In genomic region chr3:100703847-100704644, GRCm38 (mm10) we compare ENCODE assay signal across 12 mouse cellular contexts. TPM values are rescaled to one million over a fixed set of nuclear protein-coding genes. Genes with fewer than 3 reads are reported as not detected.
A peak's percentile ranks its signal among the peaks of the same experiment; 100 is the strongest.
DNase-seq lines count a peak whose midpoint lies in the region; ATAC-seq and TF ChIP-seq lines count a peak whose summit lies in the region.
"Had no signal": no experiment of that assay in that cellular context is flagged by ENCODE, and none has a peak within 500 bp of the region (broad histone marks: within the 10 kb centered on the region; RNA-seq: fewer than 3 reads in every experiment).

No protein-coding gene starts in this region.

- TF ChIP-seq POLR2A in cortical plate, adult 2 months (IDR thresholded peaks at IDR 0.05; ENCODE audit: extremely low read depth, insufficient read depth, low read length): no peak

- H3K4me3 ChIP-seq in midbrain, embryonic 15.5 days: no peak overlapping the region
- no peak overlapping the region for H3K4me3 ChIP-seq in midbrain, embryonic 13.5 days (replicated peaks)
- H3K4me3 ChIP-seq in cortical plate, adult 2 months (ENCODE audit: insufficient read depth, low read length): no peak overlapping the region
- no peak overlapping the region for H3K4me3 ChIP-seq in kidney, postnatal 0 days (replicated peaks; ENCODE audit: low read depth, low read length)

- H3K4me1 ChIP-seq in midbrain, embryonic 15.5 days: peaks cover 13% of the 10 kb centered on the region
- peaks cover 24% of the 10 kb centered on the region for H3K4me1 ChIP-seq in midbrain, embryonic 13.5 days (replicated peaks)
- peaks cover 9% of the 10 kb centered on the region; the same call in 1 of the 2 replicates for H3K4me1 ChIP-seq in cortical plate, adult 2 months (ENCODE audit: control insufficient read depth, insufficient read depth, low read length)
- H3K4me1 ChIP-seq in kidney, postnatal 0 days (replicated peaks; ENCODE audit: insufficient read depth, low read length): 0 out of 2 replicates have a peak, but pooled peaks cover 14% of the 10 kb centered on the region

- peak; percentile 51 for DNase-seq in kidney, postnatal 0 days (ENCODE audit: low spot score)
- peak; percentile 39 for DNase-seq in yolk sac, embryonic 10.5 days (ENCODE audit: low spot score)
- no peak for DNase-seq in gastrocnemius, postnatal 36 days
- no peak for DNase-seq in thymus, postnatal 10 days (ENCODE audit: low spot score in 2 of 2)
- DNase-seq: embryo, embryonic 11 days; gastrocnemius, postnatal 10 days; left cerebral cortex, postnatal 4 days; thymus, postnatal 36 days had no signal

- 73% methylated on average over 22 of the region's 22 CpGs for WGBS in midbrain, embryonic 15.5 days
- WGBS in midbrain, embryonic 13.5 days: 74% methylated on average over 22 of the region's 22 CpGs
- WGBS in kidney, postnatal 0 days: 60% methylated on average over 22 of the region's 22 CpGs

- H3K27ac ChIP-seq in midbrain, embryonic 15.5 days: no peak overlapping the region
- no peak overlapping the region for H3K27ac ChIP-seq in midbrain, embryonic 13.5 days
- peak overlapping the region; percentile 54; the same call in 1 of the 2 replicates for H3K27ac ChIP-seq in cortical plate, adult 2 months (ENCODE audit: insufficient read depth, low read length)
- no peak overlapping the region; the same call in 1 of the 2 replicates for H3K27ac ChIP-seq in kidney, postnatal 0 days

- H3K4me2 ChIP-seq in midbrain, embryonic 15.5 days: no peak overlapping the region
- no peak overlapping the region for H3K4me2 ChIP-seq in midbrain, embryonic 13.5 days (replicated peaks)
- peak overlapping the region; percentile 10; the same call in 1 of the 2 replicates for H3K4me2 ChIP-seq in kidney, postnatal 0 days (ENCODE audit: low read length)
- H3K4me2 ChIP-seq: lung, embryonic 14.5 days had no signal

- TF ChIP-seq CTCF in cortical plate, adult 2 months (IDR thresholded peaks at IDR 0.05; ENCODE audit: extremely low read depth, insufficient read depth, low read length): no peak
- no peak for TF ChIP-seq CTCF in kidney, postnatal 0 days (IDR thresholded peaks at IDR 0.05; ENCODE audit: low read depth)

- no peaks in the 10 kb centered on the region for H3K36me3 ChIP-seq in midbrain, embryonic 15.5 days (replicated peaks)
- H3K36me3 ChIP-seq in midbrain, embryonic 13.5 days: no peaks in the 10 kb centered on the region
- H3K36me3 ChIP-seq in kidney, postnatal 0 days (ENCODE audit: insufficient read depth, low read length): no peaks in the 10 kb centered on the region

- H3K9me3 ChIP-seq in midbrain, embryonic 15.5 days: no peaks in the 10 kb centered on the region
- H3K9me3 ChIP-seq in midbrain, embryonic 13.5 days: no peaks in the 10 kb centered on the region
- no peaks in the 10 kb centered on the region for H3K9me3 ChIP-seq in kidney, postnatal 0 days (replicated peaks; ENCODE audit: low read length)

- no peaks in the 10 kb centered on the region for H3K27me3 ChIP-seq in midbrain, embryonic 15.5 days (replicated peaks)
- no peaks in the 10 kb centered on the region for H3K27me3 ChIP-seq in midbrain, embryonic 13.5 days
- H3K27me3 ChIP-seq in kidney, postnatal 0 days (ENCODE audit: insufficient read depth, low read length): no peaks in the 10 kb centered on the region

- 0 out of 2 replicates have a peak, but pooled peaks have one; percentile 30 for ATAC-seq in midbrain, embryonic 15.5 days (replicated peaks)
- ATAC-seq in midbrain, embryonic 13.5 days: no peak
- ATAC-seq in kidney, postnatal 0 days (replicated peaks; ENCODE audit: low FRiP score, low read depth): 0 out of 2 replicates have a peak, but pooled peaks have one; percentile 61

- no peak overlapping the region for H3K9ac ChIP-seq in midbrain, embryonic 15.5 days
- H3K9ac ChIP-seq in midbrain, embryonic 13.5 days (replicated peaks): no peak overlapping the region
- no peak overlapping the region for H3K9ac ChIP-seq in kidney, postnatal 0 days (ENCODE audit: low read depth, low read length)
- H3K9ac ChIP-seq: lung, embryonic 14.5 days had no signal

- intact Hi-C loops in gastrocnemius, postnatal 36 days (cut with DNase I): no loop called here

RNA-seq across cellular contexts. Expression of gene Man1a2, which starts 18.7 kb away (rescaled TPM):
- 36.2 and 43.0 TPM in 2 replicates for polyA plus RNA-seq in midbrain, embryonic 15.5 days (2015; fragmentation: Nextera tagmentation; extraction: Ambion mirVana)
- 32.1 and 46.9 TPM in 2 replicates for polyA plus RNA-seq in midbrain, embryonic 13.5 days (2015; fragmentation: Nextera tagmentation; extraction: Ambion mirVana)
- polyA plus RNA-seq in cortical plate, adult 2 months (2012; rRNA removed): 39.1 and 39.8 TPM in 2 replicates
- polyA plus RNA-seq in kidney, postnatal 0 days (2015; fragmentation: Nextera tagmentation; extraction: Ambion mirVana): 89.7 and 93.2 TPM in 2 replicates
- 10 to 100 TPM; 23.4 to 23.6 TPM for total RNA-seq in gastrocnemius, postnatal 36 days (2021)

Comparison
In these comparisons a context has a peak if more than half of its experiments do, and no peak if none do; other contexts are left out.
1. DNase-seq: peak in kidney, postnatal 0 days (single experiment) and yolk sac, embryonic 10.5 days (single experiment); none in gastrocnemius, postnatal 36 days (0 of 2) and thymus, postnatal 10 days (0 of 2).